7 mouse cellular contexts compared by ENCODE assay signal in genomic region chr5:107961438-107962251, GRCm38 (mm10). TPM values are rescaled to one million over a fixed set of nuclear protein-coding genes. Genes with fewer than 3 reads are reported as not detected.
DNase-seq lines count a peak whose midpoint lies in the region; ATAC-seq and TF ChIP-seq lines count a peak whose summit lies in the region.

No protein-coding gene starts in this region.

- TF ChIP-seq CTCF in midbrain, postnatal 0 days (IDR thresholded peaks at IDR 0.05): no peak
- TF ChIP-seq CTCF in intestine, postnatal 0 days (IDR thresholded peaks at IDR 0.05; ENCODE audit: low read depth): no peak

- 72% methylated on average over 16 of the region's 16 CpGs for WGBS in midbrain, postnatal 0 days
- WGBS in midbrain, embryonic 16.5 days: 74% methylated on average over 16 of the region's 16 CpGs
- 59% methylated on average over 16 of the region's 16 CpGs for WGBS in intestine, postnatal 0 days
- WGBS in liver, embryonic 16.5 days (ENCODE audit: insufficient replicate concordance): 40% methylated on average over 16 of the region's 16 CpGs

- no peak overlapping the region for H3K4me3 ChIP-seq in midbrain, postnatal 0 days (ENCODE audit: low read depth, low read length)
- H3K4me3 ChIP-seq in midbrain, embryonic 16.5 days (ENCODE audit: low read depth, low read length): no peak overlapping the region
- H3K4me3 ChIP-seq in intestine, postnatal 0 days (ENCODE audit: low read depth, low read length): no peak overlapping the region
- no peak overlapping the region for H3K4me3 ChIP-seq in liver, embryonic 16.5 days (ENCODE audit: low read depth, low read length)

- DNase-seq in midbrain, postnatal 0 days (ENCODE audit: low spot score): peak; percentile 69
- peak; percentile 77 for DNase-seq in brain, adult 2 months (ENCODE audit: low read depth, low spot score)
- peak; percentile 42 to 58 for DNase-seq in frontal cortex, postnatal 36 days (ENCODE audit: low spot score in 2 of 2)
- peak; percentile 75 for DNase-seq in splenic B cell, adult 2 months (ENCODE audit: low read depth, low spot score)

- no peaks in the 10 kb centered on the region for H3K9me3 ChIP-seq in midbrain, postnatal 0 days (ENCODE audit: low read length)
- no peaks in the 10 kb centered on the region for H3K9me3 ChIP-seq in midbrain, embryonic 16.5 days (replicated peaks; ENCODE audit: control insufficient read depth, low read length, poor library complexity, severe bottlenecking)
- no peaks in the 10 kb centered on the region for H3K9me3 ChIP-seq in intestine, postnatal 0 days (ENCODE audit: control insufficient read depth)
- H3K9me3 ChIP-seq in liver, embryonic 16.5 days (replicated peaks; ENCODE audit: control insufficient read depth, low read length): no peaks in the 10 kb centered on the region

- 0 out of 2 replicates have a peak overlapping the region, but pooled peaks have one; percentile 4 for H3K4me2 ChIP-seq in midbrain, postnatal 0 days (ENCODE audit: low read depth, low read length, poor library complexity, severe bottlenecking)
- H3K4me2 ChIP-seq in midbrain, embryonic 16.5 days (ENCODE audit: low read length): no peak overlapping the region
- 0 out of 2 replicates have a peak overlapping the region, but pooled peaks have one; percentile 13 for H3K4me2 ChIP-seq in intestine, postnatal 0 days (replicated peaks; ENCODE audit: low read depth)
- peak overlapping the region; percentile 81 for H3K4me2 ChIP-seq in liver, embryonic 16.5 days (ENCODE audit: low read depth, low read length)

- H3K27ac ChIP-seq in midbrain, postnatal 0 days (ENCODE audit: low read depth, low read length): no peak overlapping the region; the same call in 1 of the 2 replicates
- no peak overlapping the region for H3K27ac ChIP-seq in midbrain, embryonic 16.5 days (ENCODE audit: low read length)
- H3K27ac ChIP-seq in intestine, postnatal 0 days (ENCODE audit: low read depth, low read length): no peak overlapping the region
- H3K27ac ChIP-seq in liver, embryonic 16.5 days (ENCODE audit: low read length): peak overlapping the region; percentile 44; the same call in 1 of the 2 replicates

- H3K9ac ChIP-seq in midbrain, postnatal 0 days (replicated peaks; ENCODE audit: low read length, poor library complexity, severe bottlenecking): no peak overlapping the region
- H3K9ac ChIP-seq in midbrain, embryonic 16.5 days (ENCODE audit: low read depth, low read length): no peak overlapping the region
- H3K9ac ChIP-seq in intestine, postnatal 0 days (ENCODE audit: low read depth, low read length): no peak overlapping the region
- H3K9ac ChIP-seq in liver, embryonic 16.5 days (ENCODE audit: low read depth, low read length): 0 out of 2 replicates have a peak overlapping the region, but pooled peaks have one; percentile 21

- H3K27me3 ChIP-seq in midbrain, postnatal 0 days (ENCODE audit: insufficient read depth, low read length): no peaks in the 10 kb centered on the region
- no peaks in the 10 kb centered on the region for H3K27me3 ChIP-seq in midbrain, embryonic 16.5 days (ENCODE audit: control insufficient read depth, insufficient read depth, low read depth, low read length)
- H3K27me3 ChIP-seq in intestine, postnatal 0 days (replicated peaks; ENCODE audit: control insufficient read depth, insufficient read depth, low read length): no peaks in the 10 kb centered on the region
- H3K27me3 ChIP-seq in liver, embryonic 16.5 days (ENCODE audit: control insufficient read depth, insufficient read depth, low read depth, low read length): no peaks in the 10 kb centered on the region
- no peaks in the 10 kb centered on the region for H3K27me3 ChIP-seq in splenic B cell, adult 2 months (ENCODE audit: control insufficient read depth, insufficient read depth, low read length, poor library complexity, severe bottlenecking)

- H3K36me3 ChIP-seq in midbrain, postnatal 0 days (ENCODE audit: insufficient read depth, low read length): no peaks in the 10 kb centered on the region
- H3K36me3 ChIP-seq in midbrain, embryonic 16.5 days (ENCODE audit: control insufficient read depth, insufficient read depth, low read length): no peaks in the 10 kb centered on the region
- no peaks in the 10 kb centered on the region for H3K36me3 ChIP-seq in intestine, postnatal 0 days (ENCODE audit: control insufficient read depth, insufficient read depth)
- no peaks in the 10 kb centered on the region for H3K36me3 ChIP-seq in liver, embryonic 16.5 days (ENCODE audit: control insufficient read depth, insufficient read depth)
- peaks cover 2% of the 10 kb centered on the region; the same call in 1 of the 2 replicates for H3K36me3 ChIP-seq in splenic B cell, adult 2 months (ENCODE audit: control insufficient read depth, insufficient read depth, low read length, poor library complexity, severe bottlenecking)

- no peak for ATAC-seq in midbrain, postnatal 0 days (ENCODE audit: low FRiP score)
- no peak for ATAC-seq in midbrain, embryonic 16.5 days
- ATAC-seq in intestine, postnatal 0 days: no peak
- no peak for ATAC-seq in liver, embryonic 16.5 days (ENCODE audit: low read depth)

- 0 out of 2 replicates have a peak, but pooled peaks cover 3% of the 10 kb centered on the region for H3K4me1 ChIP-seq in midbrain, postnatal 0 days (ENCODE audit: insufficient read depth, low read length)
- H3K4me1 ChIP-seq in midbrain, embryonic 16.5 days (ENCODE audit: control insufficient read depth, insufficient read depth, low read length): no peaks in the 10 kb centered on the region; the same call in 1 of the 2 replicates
- H3K4me1 ChIP-seq in intestine, postnatal 0 days (replicated peaks; ENCODE audit: control insufficient read depth, insufficient read depth, low read length): no peaks in the 10 kb centered on the region
- H3K4me1 ChIP-seq in liver, embryonic 16.5 days (ENCODE audit: control insufficient read depth, low read depth, low read length): peaks cover 55% of the 10 kb centered on the region

RNA-seq across cellular contexts. Expression of gene Fam69a, which starts 25.2 kb away (rescaled TPM):
- 16.2 and 24.6 TPM in 2 replicates for total RNA-seq in midbrain, postnatal 0 days (2014; rRNA removed)
- 77.4 and 79.7 TPM in 2 replicates for polyA plus RNA-seq in midbrain, postnatal 0 days (2015; fragmentation: Nextera tagmentation; extraction: Ambion mirVana)
- 57.9 and 67.8 TPM in 2 replicates for polyA plus RNA-seq in midbrain, embryonic 16.5 days (2015; fragmentation: Nextera tagmentation; extraction: Ambion mirVana)
- polyA plus RNA-seq in intestine, postnatal 0 days (2015; fragmentation: Nextera tagmentation; extraction: Ambion mirVana): 11.7 and 11.8 TPM in 2 replicates
- polyA plus RNA-seq in liver, embryonic 16.5 days (2015; fragmentation: Nextera tagmentation; extraction: Ambion mirVana): 7.9 and 8.8 TPM in 2 replicates
